Mouse (Mus musculus): Measurements from ENCODE around the gene Rad51b.

- TF ChIP-seq POLR2A (IDR thresholded peaks at IDR 0.05; ENCODE audit: low read depth, low read length) (no peak), RAD21 (IDR thresholded peaks at IDR 0.05; ENCODE audit: low read depth, low read length) (no peak), CTCF (conservative IDR thresholded peaks at IDR 0.05 in 1 of 2, IDR thresholded peaks at IDR 0.05 in 1 of 2; ENCODE audit: low read depth in 2 of 2, low read length in 2 of 2) (no peak)
These were observed 556.9 kb downstream of the Rad51b start for GRCm38 (mm10) chr12:79853901-79854490.
